Comparison of ENCODE assay signal across 14 mouse cellular contexts in the genomic region with DNA sequence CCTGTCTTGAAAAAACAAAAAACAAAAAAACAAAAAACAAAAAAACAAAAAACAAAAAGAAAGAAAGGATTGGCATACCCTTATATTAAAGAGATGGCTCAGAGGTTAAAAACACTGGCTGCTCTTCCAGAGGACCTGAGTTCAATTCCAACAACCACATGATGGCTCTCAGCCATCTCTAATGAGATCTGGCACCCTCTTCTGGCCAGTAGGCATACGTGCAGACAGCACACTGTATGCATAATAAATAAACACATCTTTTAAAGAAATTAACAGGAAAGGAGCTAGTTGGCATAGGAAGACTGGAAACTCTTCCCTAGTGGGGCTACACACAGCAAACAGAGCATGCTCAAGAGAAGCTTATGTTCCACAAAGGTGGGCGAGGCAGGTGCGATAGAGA. TPM values are rescaled to one million over a fixed set of nuclear protein-coding genes. Genes with fewer than 3 reads are reported as not detected.
DNase-seq lines count a peak whose midpoint lies in the region; ATAC-seq and TF ChIP-seq lines count a peak whose summit lies in the region.
"Had no signal": no experiment of that assay in that cellular context is flagged by ENCODE, and none has a peak within 500 bp of the region (broad histone marks: within the 10 kb centered on the region; RNA-seq: fewer than 3 reads in every experiment).

No protein-coding gene starts in this region.

- 75% methylated on average over 3 of the region's 3 CpGs for whole genome bisulfite sequencing in kidney, adult 2 months
- 80% methylated on average over 3 of the region's 3 CpGs for WGBS in stomach, postnatal 0 days

- TF ChIP-seq POLR2A in kidney, adult 2 months (IDR thresholded peaks at IDR 0.05; ENCODE audit: low read depth, low read length): no peak
- TF ChIP-seq POLR2A in cortical plate, adult 2 months (IDR thresholded peaks at IDR 0.05; ENCODE audit: extremely low read depth, insufficient read depth, low read length): no peak

- H3K4me2 ChIP-seq in stomach, postnatal 0 days (replicated peaks; ENCODE audit: low read depth): no peak overlapping the region
- H3K4me2 ChIP-seq: hindbrain, embryonic 15.5 days; limb, embryonic 13.5 days; stomach, embryonic 15.5 days had no signal

- no peak overlapping the region for H3K4me3 ChIP-seq in kidney, adult 2 months (ENCODE audit: insufficient read depth, low read depth, low read length)
- no peak overlapping the region for H3K4me3 ChIP-seq in cortical plate, adult 2 months (ENCODE audit: insufficient read depth, low read length)
- no peak overlapping the region for H3K4me3 ChIP-seq in stomach, postnatal 0 days (ENCODE audit: low read depth, low read length)
- H3K4me3 ChIP-seq: heart, embryonic 10.5 days; hindbrain, embryonic 15.5 days; limb, embryonic 13.5 days; stomach, embryonic 15.5 days had no signal

- TF ChIP-seq EP300 in stomach, postnatal 0 days (optimal IDR thresholded peaks at IDR 0.05): no peak

- H3K36me3 ChIP-seq in kidney, adult 2 months (ENCODE audit: control insufficient read depth, insufficient read depth, low read length): no peaks in the 10 kb centered on the region
- H3K36me3 ChIP-seq in stomach, postnatal 0 days (ENCODE audit: control insufficient read depth, insufficient read depth, low read length): no peaks in the 10 kb centered on the region
- H3K36me3 ChIP-seq: heart, embryonic 10.5 days; hindbrain, embryonic 15.5 days; limb, embryonic 13.5 days; stomach, embryonic 15.5 days had no signal

- H3K9me3 ChIP-seq in stomach, postnatal 0 days (ENCODE audit: control insufficient read depth, low read length): no peaks in the 10 kb centered on the region
- H3K9me3 ChIP-seq: heart, embryonic 10.5 days; hindbrain, embryonic 15.5 days; limb, embryonic 13.5 days; stomach, embryonic 15.5 days had no signal

- no peak for ATAC-seq in stomach, postnatal 0 days (ENCODE audit: low FRiP score, low TSS enrichment)
- ATAC-seq: forebrain, embryonic 16.5 days had no signal

- no peak for DNase-seq in kidney, adult 2 months
- DNase-seq in kidney, postnatal 4 days: no peak
- peak; percentile 25 for DNase-seq in thymus, postnatal 4 days
- DNase-seq in thymus, postnatal 10 days (ENCODE audit: low spot score in 2 of 2): no peak
- DNase-seq in stomach, postnatal 0 days (ENCODE audit: low spot score): no peak
- no peak for DNase-seq in urinary bladder, postnatal 14 days (ENCODE audit: low spot score)
- DNase-seq in heart, adult 8-10 months (ENCODE audit: low spot score): no peak
- DNase-seq: right cerebral cortex, adult 18-20 months had no signal

- no peaks in the 10 kb centered on the region for H3K27me3 ChIP-seq in kidney, adult 2 months (replicated peaks; ENCODE audit: control insufficient read depth, insufficient read depth, low read length)
- H3K27me3 ChIP-seq in stomach, postnatal 0 days (ENCODE audit: control insufficient read depth, insufficient read depth, low read length): no peaks in the 10 kb centered on the region
- H3K27me3 ChIP-seq: hindbrain, embryonic 15.5 days; limb, embryonic 13.5 days; stomach, embryonic 15.5 days had no signal

- H3K4me1 ChIP-seq in kidney, adult 2 months (ENCODE audit: control insufficient read depth, insufficient read depth, low read length): no peaks in the 10 kb centered on the region
- H3K4me1 ChIP-seq in cortical plate, adult 2 months (ENCODE audit: control insufficient read depth, insufficient read depth, low read length): no peaks in the 10 kb centered on the region
- H3K4me1 ChIP-seq in stomach, postnatal 0 days (replicated peaks; ENCODE audit: control insufficient read depth, insufficient read depth): no peaks in the 10 kb centered on the region
- H3K4me1 ChIP-seq: heart, embryonic 10.5 days had no signal

- TF ChIP-seq CTCF in kidney, adult 2 months (conservative IDR thresholded peaks at IDR 0.05; ENCODE audit: insufficient read depth, insufficient read length, low read depth, low read length): peak; percentile 48
- TF ChIP-seq CTCF in cortical plate, adult 2 months (IDR thresholded peaks at IDR 0.05; ENCODE audit: extremely low read depth, insufficient read depth, low read length): peak; percentile 20; the same call in 1 of the 2 replicates
- TF ChIP-seq CTCF in stomach, postnatal 0 days (IDR thresholded peaks at IDR 0.05; ENCODE audit: low read depth): peak; percentile 56

- H3K27ac ChIP-seq in kidney, adult 2 months (ENCODE audit: insufficient read depth, low read depth, low read length): no peak overlapping the region
- no peak overlapping the region for H3K27ac ChIP-seq in cortical plate, adult 2 months (ENCODE audit: insufficient read depth, low read length)
- no peak overlapping the region for H3K27ac ChIP-seq in stomach, postnatal 0 days (replicated peaks)
- H3K27ac ChIP-seq: heart, embryonic 10.5 days; hindbrain, embryonic 15.5 days; limb, embryonic 13.5 days; stomach, embryonic 15.5 days had no signal

- no peak overlapping the region for H3K9ac ChIP-seq in stomach, postnatal 0 days (ENCODE audit: low read length)
- H3K9ac ChIP-seq: hindbrain, embryonic 15.5 days; limb, embryonic 13.5 days; stomach, embryonic 15.5 days had no signal

RNA-seq across cellular contexts. Expression of a gene that starts 30.8 kb away (rescaled TPM):
- polyA plus RNA-seq in kidney, adult 2 months (2012; rRNA removed): 31.0 and 34.5 TPM in 2 replicates
- polyA plus RNA-seq in cortical plate, adult 2 months (2012; rRNA removed): 105 and 109 TPM in 2 replicates
- polyA plus RNA-seq in stomach, postnatal 0 days (2015; fragmentation: Nextera tagmentation; extraction: Ambion mirVana): 54.6 and 56.0 TPM in 2 replicates
- total RNA-seq in heart, adult 8-10 months (2022): 10 to 100 TPM; 32.5 to 68.0 (median 39.8) TPM
